Mouse (Mus musculus): ENCODE data around the gene Ptpa. TPM values are rescaled to one million over a fixed set of nuclear protein-coding genes. Genes with fewer than 3 reads are reported as not detected.

Ptpa gene
- polyA plus RNA-seq, 1 experiment, result 126 TPM

DNA sequence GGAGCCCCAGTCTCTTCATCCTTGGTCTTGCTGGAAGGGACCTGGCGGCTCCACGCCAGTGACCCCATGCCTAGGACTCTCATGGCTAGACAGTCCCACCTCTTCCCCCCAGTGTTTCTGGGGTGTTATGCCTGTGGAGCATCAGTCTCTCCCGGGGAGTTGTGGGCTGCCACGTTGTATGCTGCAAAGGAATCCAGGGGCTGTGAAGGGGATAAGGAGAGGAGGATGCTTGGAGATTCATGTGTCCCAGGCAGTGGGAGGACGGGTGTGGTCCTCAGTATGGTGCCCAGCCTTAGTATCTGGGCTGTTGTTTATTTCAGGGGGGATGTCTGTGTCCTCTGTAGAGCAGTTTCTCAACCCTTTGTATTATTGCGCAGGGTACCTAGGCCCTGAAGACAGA is 53.2 kb downstream of the Ptpa start:
- peaks cover 12% of the 10 kb centered on the region for H3K4me1 ChIP-seq (ENCODE audit: control insufficient read depth, insufficient read depth, low read length)
- peak overlapping the region; percentile 11; the same call in 1 of the 2 replicates for H3K27ac ChIP-seq (ENCODE audit: insufficient read depth, low read length)
- no peak overlapping the region for H3K4me3 ChIP-seq (ENCODE audit: insufficient read depth, low read length)

DNA sequence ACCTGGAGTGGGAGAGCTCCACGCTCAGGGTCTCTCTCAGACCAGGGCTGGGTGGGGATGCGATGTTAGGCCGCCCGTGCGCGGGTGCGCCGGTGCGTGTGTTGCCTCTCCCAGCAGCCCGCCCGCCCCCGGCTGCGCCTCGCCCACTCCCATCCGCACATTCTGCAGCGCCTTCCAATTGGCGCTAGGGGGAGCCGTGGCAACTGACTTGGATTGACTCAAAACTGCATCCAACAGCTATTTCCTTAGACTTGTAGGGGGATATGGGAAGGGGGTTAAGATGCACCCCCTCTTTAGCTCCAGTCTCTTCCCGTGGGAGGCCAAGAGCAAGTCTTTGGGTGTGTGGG is 53.9 kb downstream of the Ptpa start:
- TF ChIP-seq POLR2A (IDR thresholded peaks at IDR 0.05; ENCODE audit: low read depth, low read length) (no peak; the same call in none of the 2 replicates), CTCF (IDR thresholded peaks at IDR 0.05; ENCODE audit: borderline replicate concordance, insufficient read depth, low read length) (peak; percentile 70; the same call in 1 of the 2 replicates)
- H3K4me3 ChIP-seq (ENCODE audit: insufficient read depth, low read length), result peak overlapping the region; percentile 41
- peaks cover 12% of the 10 kb centered on the region for H3K4me1 ChIP-seq (ENCODE audit: control insufficient read depth, insufficient read depth, low read length)
- peak overlapping the region; percentile 96 for H3K27ac ChIP-seq (ENCODE audit: insufficient read depth, low read length)

More for the DNA sequence above, 53.2 kb downstream of the Ptpa start:
- 0 out of 2 replicates have a peak, but pooled peaks have one; percentile 35 for TF ChIP-seq POLR2A (IDR thresholded peaks at IDR 0.05; ENCODE audit: low read depth, low read length)
- TF ChIP-seq CTCF (IDR thresholded peaks at IDR 0.05; ENCODE audit: borderline replicate concordance, insufficient read depth, low read length), result no peak

DNA sequence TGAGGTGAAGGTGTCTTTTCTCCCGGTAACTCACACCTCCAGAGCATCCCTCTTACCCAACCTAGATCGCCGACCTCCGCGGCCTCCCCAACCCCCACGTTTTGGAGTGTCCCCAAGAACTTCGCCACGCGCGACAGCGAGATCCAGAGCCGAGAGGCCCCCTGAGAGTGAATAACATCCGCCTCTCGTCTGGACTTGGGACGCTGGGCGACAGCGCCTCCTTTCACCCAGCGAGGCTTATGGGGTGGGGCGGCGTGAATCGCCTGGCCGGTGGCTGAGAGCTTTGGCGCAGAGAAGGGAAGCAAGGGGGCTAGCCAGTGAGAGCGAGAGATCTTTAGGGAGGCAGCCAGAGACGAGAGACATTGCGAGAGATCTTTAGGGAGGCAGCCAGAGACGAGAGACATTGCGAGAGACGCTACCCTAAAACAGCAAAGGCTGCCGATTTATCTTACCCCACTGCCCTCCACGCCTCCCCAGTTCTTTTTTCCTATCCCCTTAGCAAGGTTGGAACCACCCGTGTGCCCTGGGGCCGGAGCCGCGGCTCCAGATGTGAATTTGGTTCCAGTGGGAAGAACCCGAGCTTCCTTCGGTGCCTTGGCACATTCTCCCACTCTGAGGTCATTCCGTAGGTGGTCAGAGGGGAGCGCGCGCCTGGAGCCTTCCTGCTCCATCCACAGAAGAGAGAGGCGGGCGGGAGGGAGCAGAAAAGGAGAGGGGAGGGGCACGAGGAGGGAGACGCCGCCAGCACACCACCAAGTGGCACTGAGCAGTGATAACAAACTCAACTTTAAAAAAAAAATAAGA is 54.5 kb downstream of the Ptpa start:
- Histone ChIP-seq H3K4me1 (ENCODE audit: control insufficient read depth, insufficient read depth, low read length) (peaks cover 12% of the 10 kb centered on the region), H3K27ac (ENCODE audit: insufficient read depth, low read length) (peak overlapping the region; percentile 96), H3K4me3 (ENCODE audit: insufficient read depth, low read length) (peak overlapping the region; percentile 41)
- 0 out of 2 replicates have a peak, but pooled peaks have one; percentile 7 for TF ChIP-seq CTCF (IDR thresholded peaks at IDR 0.05; ENCODE audit: borderline replicate concordance, insufficient read depth, low read length)
- TF ChIP-seq POLR2A (IDR thresholded peaks at IDR 0.05; ENCODE audit: low read depth, low read length), result peak; percentile 69

- Histone ChIP-seq H3K4me1 (ENCODE audit: control insufficient read depth, insufficient read depth, low read length) (peaks cover 12% of the 10 kb centered on the region), H3K27ac (ENCODE audit: insufficient read depth, low read length) (peak overlapping the region; percentile 90), H3K4me3 (ENCODE audit: insufficient read depth, low read length) (0 out of 2 replicates have a peak overlapping the region, but pooled peaks have one; percentile 47)
- peak; percentile 70 for TF ChIP-seq POLR2A (IDR thresholded peaks at IDR 0.05; ENCODE audit: low read depth, low read length)
- TF ChIP-seq CTCF (IDR thresholded peaks at IDR 0.05; ENCODE audit: borderline replicate concordance, insufficient read depth, low read length), result no peak
These were observed 55.2 kb downstream of the Ptpa start for GRCm38 (mm10) chr2:30471051-30471450.

DNA sequence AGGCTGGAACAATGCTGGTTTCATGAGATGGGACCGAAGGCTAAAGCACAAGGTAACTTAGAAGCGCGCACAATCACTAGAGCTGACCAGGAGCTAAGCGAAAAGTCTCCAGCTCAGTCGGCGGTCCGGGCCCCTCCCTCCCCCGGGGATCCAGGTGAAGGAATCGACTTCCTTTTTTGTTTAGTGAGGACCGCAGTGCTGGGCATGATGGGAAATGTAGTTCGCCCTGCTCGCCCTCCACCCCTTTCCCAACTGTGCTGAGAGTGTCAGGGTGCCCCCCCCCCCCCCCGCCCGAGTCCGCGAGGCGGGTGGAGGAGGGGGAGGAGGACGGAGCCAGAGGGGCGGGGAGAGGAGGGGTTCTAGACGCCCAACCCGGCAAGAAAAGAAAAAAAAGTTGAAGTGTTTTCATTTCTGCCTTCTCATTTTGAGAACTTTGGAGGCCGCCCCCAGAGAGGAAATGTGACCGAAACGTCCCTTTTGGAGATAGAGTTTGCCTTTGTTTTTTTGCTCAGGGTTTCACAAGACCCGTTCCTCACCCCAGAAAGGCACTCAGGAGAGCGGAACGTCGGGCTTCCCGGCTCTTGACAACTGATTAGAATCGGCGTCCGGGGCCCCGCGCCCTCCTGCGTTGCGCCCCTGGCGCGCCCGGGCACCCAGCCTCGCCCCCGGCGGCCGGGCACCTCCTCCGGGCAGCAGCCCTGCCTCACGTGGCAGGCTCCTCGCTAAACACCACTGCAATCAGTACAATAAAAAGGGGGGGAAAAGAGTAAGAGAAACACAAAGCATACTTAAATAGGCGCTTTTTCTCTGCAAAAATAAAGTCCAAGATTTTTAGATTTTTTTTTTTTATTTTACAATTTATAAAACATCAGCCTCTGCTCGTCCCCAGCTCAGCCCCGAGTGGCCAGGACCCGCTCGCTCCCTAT is 56.2 kb downstream of the Ptpa start:
- TF ChIP-seq POLR2A (IDR thresholded peaks at IDR 0.05; ENCODE audit: low read depth, low read length) (peak; percentile 70), CTCF (IDR thresholded peaks at IDR 0.05; ENCODE audit: borderline replicate concordance, insufficient read depth, low read length) (no peak)
- H3K4me3 ChIP-seq (ENCODE audit: insufficient read depth, low read length), result peak overlapping the region; percentile 66
- H3K27ac ChIP-seq (ENCODE audit: insufficient read depth, low read length), result peak overlapping the region; percentile 98
- peaks cover 8% of the 10 kb centered on the region for H3K4me1 ChIP-seq (ENCODE audit: control insufficient read depth, insufficient read depth, low read length)

- TF ChIP-seq CTCF (IDR thresholded peaks at IDR 0.05; ENCODE audit: borderline replicate concordance, insufficient read depth, low read length) (no peak), POLR2A (IDR thresholded peaks at IDR 0.05; ENCODE audit: low read depth, low read length) (peak; percentile 29; the same call in 1 of the 2 replicates)
- peaks cover 8% of the 10 kb centered on the region for H3K4me1 ChIP-seq (ENCODE audit: control insufficient read depth, insufficient read depth, low read length)
- H3K27ac ChIP-seq (ENCODE audit: insufficient read depth, low read length), result peak overlapping the region; percentile 98
- H3K4me3 ChIP-seq (ENCODE audit: insufficient read depth, low read length), result peak overlapping the region; percentile 66
These were observed 57.0 kb downstream of the Ptpa start for GRCm38 (mm10) chr2:30472731-30473351.

- TF ChIP-seq POLR2A (IDR thresholded peaks at IDR 0.05; ENCODE audit: low read depth, low read length) (no peak), CTCF (IDR thresholded peaks at IDR 0.05; ENCODE audit: borderline replicate concordance, insufficient read depth, low read length) (no peak)
- peak overlapping the region; percentile 98 for H3K27ac ChIP-seq (ENCODE audit: insufficient read depth, low read length)
These were observed 57.7 kb downstream of the Ptpa start for GRCm38 (mm10) chr2:30473431-30474031.

DNA sequence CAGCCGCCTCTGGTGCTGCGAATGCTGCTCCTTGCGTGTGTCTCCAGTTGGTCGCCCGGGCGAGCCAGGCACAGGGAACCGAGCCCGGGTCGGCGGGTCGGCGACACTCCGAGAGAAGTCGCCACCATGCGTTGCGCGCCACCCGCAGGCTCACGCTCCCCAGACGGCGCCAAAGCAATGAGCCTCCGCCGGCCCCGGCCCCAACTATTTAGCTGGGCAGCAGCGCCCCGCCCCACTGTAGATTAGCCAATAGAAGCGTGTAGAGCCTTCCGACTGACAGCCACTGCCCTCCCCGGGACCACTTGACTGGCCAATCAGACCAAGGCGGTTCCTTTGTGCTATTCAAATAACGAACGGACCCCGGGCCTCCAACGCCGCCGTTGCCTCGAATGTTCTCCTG is 58.2 kb downstream of the Ptpa start, which contains the start of gene Ier5l:
Gene Ier5l, minus strand, starts transcription at position 181 of the 400 bp plus-strand sequence.
- Histone ChIP-seq H3K4me3 (ENCODE audit: insufficient read depth, low read length) (peak within 1 kb of the TSS; percentile 76), H3K27ac (ENCODE audit: insufficient read depth, low read length) (peak within 1 kb of the TSS; percentile 98), H3K4me1 (ENCODE audit: control insufficient read depth, insufficient read depth, low read length) (peaks cover 3% of the 10 kb centered on the region)
- TF ChIP-seq CTCF (IDR thresholded peaks at IDR 0.05; ENCODE audit: borderline replicate concordance, insufficient read depth, low read length) (no peak), POLR2A (IDR thresholded peaks at IDR 0.05; ENCODE audit: low read depth, low read length) (peak; percentile 100)

More at GRCm38 (mm10) chr2:30473431-30474031, 57.7 kb downstream of the Ptpa start:
- Histone ChIP-seq H3K4me1 (ENCODE audit: control insufficient read depth, insufficient read depth, low read length) (peaks cover 8% of the 10 kb centered on the region), H3K4me3 (ENCODE audit: insufficient read depth, low read length) (peak overlapping the region; percentile 76)
